Mouse (Mus musculus) heart, embryonic 11.5 days (tissue): Measurements from ENCODE around the gene Gpc1. TPM values are rescaled to one million over a fixed set of nuclear protein-coding genes. Genes with fewer than 3 reads are reported as not detected.

ENCODE experiments used
- ATAC-seq: fragments of 200-750 bp; cut with Nextera tagmentation; replicated peaks from 2 replicates; pipeline ENCODE4 v1.8.0; 2017; ENCODE audit warnings: moderate library complexity; ENCODE audit not compliant: insufficient number of reproducible peaks, low FRiP score, low TSS enrichment
- H3K27ac ChIP-seq: fragments of 300-500 bp; sonication (generic); 2 replicates; pipeline ENCODE4 v1.5.1; 2014; ENCODE audit warnings: mild to moderate bottlenecking, low read depth, low read length
- H3K27me3 ChIP-seq: fragments of 300-500 bp; sonication (generic); 2 replicates; pipeline ENCODE4 v1.6.1; 2014; ENCODE audit warnings: mild to moderate bottlenecking, low read length, mixed read lengths; ENCODE audit not compliant: control insufficient read depth, insufficient read depth
- H3K36me3 ChIP-seq: fragments of 300-500 bp; sonication (generic); 2 replicates; pipeline ENCODE4 v1.6.1; 2014; ENCODE audit warnings: mild to moderate bottlenecking, low read length, moderate library complexity, mixed read lengths; ENCODE audit not compliant: control insufficient read depth, insufficient read depth
- H3K4me1 ChIP-seq: fragments of 300-500 bp; sonication (generic); 2 replicates; pipeline ENCODE4 v1.6.1; 2014; ENCODE audit warnings: low read length; ENCODE audit not compliant: control insufficient read depth, insufficient read depth
- H3K4me2 ChIP-seq: fragments of 300-500 bp; sonication (generic); 2 replicates; pipeline ENCODE4 v1.6.1; 2014; ENCODE audit warnings: mild to moderate bottlenecking, moderate library complexity
- H3K4me3 ChIP-seq: fragments of 300-500 bp; sonication (generic); 2 replicates; pipeline ENCODE4 v1.5.1; 2014; ENCODE audit warnings: low read depth, low read length
- H3K9ac ChIP-seq: fragments of 300-500 bp; sonication (generic); 2 replicates; pipeline ENCODE4 v1.6.1; 2014; ENCODE audit warnings: mild to moderate bottlenecking, low read depth, low read length, moderate library complexity
- H3K9me3 ChIP-seq: fragments of 300-500 bp; sonication (generic); replicated peaks from 2 replicates; pipeline ENCODE4 v1.6.1; 2016; ENCODE audit warnings: low read length; ENCODE audit not compliant: control insufficient read depth
- WGBS: fragments of 180-500 bp; shearing (Covaris S2); extraction: QIAGEN DNeasy Blood & Tissue Kit; methylation state at CpG from one replicate; pipeline ENCODE4 v1.1.7; 2014; ENCODE audit not compliant: insufficient replicate concordance; 5-methylcytosine and 5-hydroxymethylcytosine counted together
- polyA plus RNA-seq: library from polyadenylated mRNA; unstranded; fragments of >200 nt; fragmentation: Nextera tagmentation; extraction: Ambion mirVana; gene quantifications from 2 replicates; pipeline ENCODE4 v1.2.1, GENCODE M21; 2014

Gpc1 gene
- 25.9 and 34.3 TPM in 2 replicates for polyA plus RNA-seq

DNA sequence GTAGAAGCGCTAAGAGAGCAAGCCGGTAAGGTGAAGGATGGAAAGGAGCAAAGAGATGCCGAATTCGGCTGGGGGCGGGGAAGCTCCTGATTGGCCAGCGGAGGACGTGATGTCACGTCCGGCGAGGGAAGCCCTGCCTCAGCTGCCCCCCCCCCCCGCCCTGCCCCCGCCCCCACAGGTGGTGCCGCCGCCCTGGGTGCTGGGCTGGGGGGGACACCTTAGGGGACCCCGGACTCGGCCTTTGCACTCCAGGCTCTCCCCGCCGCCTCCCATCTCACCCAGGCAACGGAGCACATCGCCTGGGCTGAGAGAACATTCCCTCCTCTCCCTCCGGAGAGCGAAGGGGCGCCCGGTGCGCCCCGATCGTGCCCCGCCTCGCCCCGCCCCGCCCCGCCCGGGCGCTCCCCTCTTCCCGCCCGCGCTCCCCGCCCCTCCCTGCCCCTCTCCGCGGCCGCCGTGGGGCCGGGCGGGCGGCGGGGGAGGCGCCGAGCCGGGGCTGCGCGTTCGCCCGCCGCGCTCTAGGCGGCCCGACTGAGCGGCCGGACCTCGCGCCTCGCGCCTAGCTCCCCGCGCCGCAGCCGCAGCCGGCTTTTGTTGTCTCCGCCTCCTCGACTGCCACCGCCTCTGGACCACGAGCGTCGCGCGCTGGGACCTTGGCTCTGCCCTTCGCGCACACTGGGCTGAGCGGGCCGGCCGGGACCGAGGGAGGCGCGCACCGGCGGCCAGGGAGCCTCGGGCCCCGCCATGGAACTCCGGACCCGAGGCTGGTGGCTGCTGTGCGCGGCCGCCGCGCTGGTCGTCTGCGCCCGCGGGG is at the start of gene Gpc1:
Gpc1 (plus strand) TSS at position 458 of the 814 bp plus-strand sequence.
- Histone ChIP-seq H3K27me3 (peaks cover 52% of the 10 kb centered on the region), H3K4me3 (peak within 1 kb of the TSS; percentile 63), H3K4me2 (peak within 1 kb of the TSS; percentile 81), H3K27ac (peak within 1 kb of the TSS; percentile 54), H3K9me3 (no peaks in the 10 kb centered on the region), H3K9ac (peak within 1 kb of the TSS; percentile 67), H3K36me3 (no peaks in the 10 kb centered on the region), H3K4me1 (peaks cover 12% of the 10 kb centered on the region; the same call in 1 of the 2 replicates)
- peak; percentile 64 for ATAC-seq
- WGBS = under 1% methylated on average over 62 of the region's 99 CpGs

DNA sequence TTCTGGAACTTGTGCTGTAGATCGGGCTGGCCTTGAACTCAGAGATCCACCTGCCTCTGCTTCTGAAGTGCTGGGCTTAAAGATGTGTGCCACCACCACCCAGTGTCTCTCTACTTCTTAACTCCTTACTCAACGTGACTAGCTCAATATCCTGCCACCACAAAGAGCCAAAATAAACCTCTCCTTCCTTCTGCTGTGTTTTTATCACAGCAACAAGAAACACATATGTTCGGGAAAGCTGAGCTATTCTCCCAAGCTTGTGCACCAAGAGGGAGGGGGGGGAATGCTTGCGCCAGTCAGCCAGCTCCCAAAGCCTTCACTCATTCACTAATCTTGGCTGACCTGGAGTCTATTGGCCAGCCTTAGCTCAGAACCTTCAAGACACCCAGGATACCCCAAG is 49.6 kb upstream of the Gpc1 start:
- H3K4me2 ChIP-seq = no peak overlapping the region
- H3K36me3 ChIP-seq = no peaks in the 10 kb centered on the region
- no peak overlapping the region for H3K4me3 ChIP-seq
- no peak overlapping the region for H3K27ac ChIP-seq
- ATAC-seq = no peak
- no peaks in the 10 kb centered on the region for H3K9me3 ChIP-seq
- H3K9ac ChIP-seq = no peak overlapping the region
- WGBS = 71% methylated on average over 4 of the region's 4 CpGs
- H3K4me1 ChIP-seq = peaks cover 5% of the 10 kb centered on the region
- H3K27me3 ChIP-seq = peaks cover 20% of the 10 kb centered on the region

DNA sequence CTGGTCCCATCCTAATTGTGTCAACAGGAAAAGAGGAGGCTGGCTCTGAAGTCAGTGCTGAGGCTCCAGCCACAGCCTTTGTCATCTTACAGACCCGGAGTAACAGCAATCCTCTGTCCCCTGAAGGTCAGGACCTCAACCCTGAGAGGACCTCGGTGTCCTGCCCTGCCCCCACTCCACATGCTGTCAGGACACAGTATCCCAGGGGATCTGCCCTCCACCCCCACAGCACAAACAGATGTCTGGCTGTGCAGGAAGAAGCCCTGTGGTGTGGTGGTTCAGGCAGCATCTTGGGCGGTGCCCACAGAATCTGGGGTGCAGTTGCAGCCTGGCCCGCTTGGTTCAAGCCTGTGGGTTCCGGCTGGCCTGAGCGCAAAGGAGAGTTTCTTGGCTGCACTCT is 48.9 kb upstream of the Gpc1 start:
- Histone ChIP-seq H3K9ac (no peak overlapping the region), H3K4me2 (no peak overlapping the region), H3K36me3 (no peaks in the 10 kb centered on the region), H3K4me3 (no peak overlapping the region), H3K27me3 (peaks cover 16% of the 10 kb centered on the region), H3K4me1 (peaks cover 12% of the 10 kb centered on the region), H3K9me3 (no peaks in the 10 kb centered on the region), H3K27ac (no peak overlapping the region)
- ATAC-seq = no peak
- 54% methylated on average over 6 of the region's 6 CpGs for WGBS

DNA sequence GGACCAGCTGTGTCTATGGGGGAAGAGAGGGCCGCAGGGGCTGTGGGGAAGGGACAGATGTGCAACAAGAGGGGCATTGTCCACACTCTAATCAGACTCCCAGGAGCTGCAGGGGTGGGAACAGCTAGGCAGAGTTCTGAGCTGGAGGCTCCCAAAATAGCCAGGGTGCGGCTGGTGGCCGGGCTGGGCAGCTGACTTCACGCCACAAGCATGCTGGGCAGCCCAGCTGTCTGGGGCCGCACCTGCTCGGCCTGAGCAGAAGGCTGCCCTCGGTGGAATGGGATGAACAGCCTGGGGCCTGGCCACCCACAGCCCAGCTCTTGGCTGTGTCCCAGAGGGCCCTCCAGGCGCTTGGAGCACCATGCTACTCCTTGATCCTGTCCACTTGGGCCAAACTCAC is 44.2 kb upstream of the Gpc1 start:
- peak; percentile 55; the same call in 1 of the 2 replicates for ATAC-seq
- Histone ChIP-seq H3K4me1 (peaks cover 30% of the 10 kb centered on the region), H3K9ac (peak overlapping the region; percentile 54; the same call in 1 of the 2 replicates), H3K4me2 (no peak overlapping the region), H3K9me3 (no peaks in the 10 kb centered on the region), H3K27me3 (peaks cover 9% of the 10 kb centered on the region), H3K27ac (peak overlapping the region; percentile 67; the same call in 1 of the 2 replicates), H3K4me3 (no peak overlapping the region), H3K36me3 (no peaks in the 10 kb centered on the region)
- 39% methylated on average over 8 of the region's 8 CpGs for WGBS

DNA sequence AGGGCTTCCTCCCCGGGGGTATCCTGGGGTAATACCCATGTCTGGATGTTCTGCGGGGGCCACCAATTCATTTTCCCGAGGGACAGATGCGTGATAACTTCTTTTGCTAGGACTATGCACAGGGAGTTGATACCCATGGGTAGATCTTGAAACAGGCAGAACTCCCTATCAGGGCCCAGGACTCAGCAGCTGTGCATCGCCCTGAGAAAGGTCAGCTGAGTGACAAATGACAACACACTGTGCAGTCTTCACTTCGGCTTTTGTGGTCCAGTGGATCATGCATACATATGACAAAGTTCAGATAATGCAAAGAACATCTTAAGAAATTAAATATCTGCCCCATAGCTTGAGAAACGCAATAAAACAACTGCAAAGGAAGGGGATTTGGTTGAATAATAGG is 43.4 kb upstream of the Gpc1 start:
- Histone ChIP-seq H3K9me3 (no peaks in the 10 kb centered on the region), H3K27me3 (peaks cover 7% of the 10 kb centered on the region), H3K36me3 (no peaks in the 10 kb centered on the region), H3K4me2 (no peak overlapping the region), H3K4me3 (no peak overlapping the region), H3K9ac (no peak overlapping the region), H3K4me1 (peaks cover 27% of the 10 kb centered on the region), H3K27ac (no peak overlapping the region)
- WGBS = 78% methylated on average over 7 of the region's 7 CpGs
- no peak for ATAC-seq

DNA sequence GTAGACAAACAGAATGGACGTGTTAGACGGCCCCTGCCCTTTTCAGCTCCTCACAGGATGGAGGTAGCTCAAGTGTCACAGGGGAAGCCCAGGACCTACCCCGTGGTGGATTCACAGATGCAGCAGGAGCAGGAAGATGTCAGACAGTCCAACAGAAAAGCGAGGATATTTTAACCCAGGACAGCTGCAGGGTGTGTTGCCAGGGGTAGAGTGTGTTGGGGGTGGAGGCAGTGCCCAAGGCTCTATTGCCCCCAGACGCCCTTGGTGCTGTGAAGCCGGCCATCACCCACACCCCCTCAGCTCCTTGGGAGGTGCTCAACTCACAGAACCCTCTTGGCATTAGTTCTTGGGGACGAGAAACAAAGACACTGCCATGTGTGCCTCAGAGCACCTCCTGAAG is 40.8 kb upstream of the Gpc1 start:
- Histone ChIP-seq H3K36me3 (no peaks in the 10 kb centered on the region), H3K27me3 (peaks cover 12% of the 10 kb centered on the region), H3K4me3 (no peak overlapping the region), H3K27ac (no peak overlapping the region), H3K4me2 (peak overlapping the region; percentile 47), H3K4me1 (peaks cover 27% of the 10 kb centered on the region), H3K9ac (no peak overlapping the region), H3K9me3 (no peaks in the 10 kb centered on the region)
- 48% methylated on average over 7 of the region's 7 CpGs for WGBS
- no peak for ATAC-seq

DNA sequence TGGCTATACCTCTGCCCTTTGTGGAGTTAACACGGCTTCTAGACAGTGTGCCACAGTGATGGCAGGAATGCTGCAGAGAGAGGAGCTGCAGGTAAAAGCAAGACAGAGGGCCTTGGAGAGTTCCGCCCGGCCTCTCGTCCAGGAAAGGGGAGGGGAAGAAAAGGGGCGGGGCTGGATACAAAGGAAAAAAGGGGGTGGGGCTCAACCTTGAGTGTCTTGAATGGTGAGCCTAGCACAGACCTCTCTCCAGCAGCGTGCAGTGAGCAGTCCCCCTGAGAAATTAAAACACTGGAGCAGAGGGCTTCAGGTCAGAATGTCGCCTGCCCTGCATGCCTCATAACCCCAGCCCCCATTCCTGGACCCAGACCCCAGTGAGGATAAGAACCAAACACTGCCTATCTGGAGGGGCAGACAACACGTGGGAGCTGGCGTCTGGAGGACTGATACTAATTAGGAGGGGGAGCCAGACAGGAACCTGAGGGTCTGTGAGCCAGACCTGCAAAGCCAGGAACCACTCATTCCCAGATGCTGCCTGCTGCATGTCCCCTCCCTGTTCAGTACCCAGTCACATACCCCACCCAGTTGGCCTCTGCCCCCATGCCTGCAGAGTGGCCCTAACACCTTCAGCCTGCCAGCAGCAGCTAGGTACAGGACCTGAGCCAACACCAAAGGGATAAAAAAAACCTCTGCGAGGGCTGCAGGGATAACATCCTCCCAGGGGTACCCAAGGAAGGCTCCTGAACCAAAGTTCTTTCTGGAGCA is 40.2 kb upstream of the Gpc1 start:
- Histone ChIP-seq H3K9me3 (no peaks in the 10 kb centered on the region), H3K9ac (0 out of 2 replicates have a peak overlapping the region, but pooled peaks have one; percentile 16), H3K27ac (peak overlapping the region; percentile 46; the same call in 1 of the 2 replicates), H3K27me3 (peaks cover 12% of the 10 kb centered on the region), H3K4me2 (peak overlapping the region; percentile 47), H3K4me1 (peaks cover 27% of the 10 kb centered on the region), H3K36me3 (no peaks in the 10 kb centered on the region), H3K4me3 (no peak overlapping the region)
- 6% methylated on average over 10 of the region's 10 CpGs for WGBS
- peak; percentile 64 for ATAC-seq

DNA sequence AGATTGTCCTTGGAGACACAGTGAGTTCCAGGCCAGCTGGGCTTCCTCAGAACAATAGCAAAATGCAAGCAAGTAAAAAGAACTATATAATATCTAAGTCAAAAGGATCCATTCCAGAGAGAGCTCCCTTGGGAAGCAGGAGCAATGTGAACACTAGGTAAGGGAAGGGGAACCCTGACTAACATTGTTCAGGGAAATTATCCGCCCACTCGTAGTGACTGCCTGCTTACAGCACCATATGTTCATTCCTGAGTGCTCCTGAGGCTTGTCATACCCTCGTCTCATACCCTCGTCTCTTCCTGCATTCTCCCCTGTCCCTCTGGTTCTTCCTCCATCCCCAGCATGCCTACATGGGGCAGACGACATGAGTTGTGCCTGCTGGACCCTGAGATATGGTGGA is 37.7 kb upstream of the Gpc1 start:
- Histone ChIP-seq H3K4me3 (no peak overlapping the region), H3K4me1 (peaks cover 16% of the 10 kb centered on the region), H3K9me3 (no peaks in the 10 kb centered on the region), H3K4me2 (no peak overlapping the region), H3K36me3 (no peaks in the 10 kb centered on the region), H3K27ac (no peak overlapping the region), H3K9ac (no peak overlapping the region), H3K27me3 (peaks cover 12% of the 10 kb centered on the region)
- ATAC-seq = no peak
- WGBS = 70% methylated on average over 5 of the region's 5 CpGs
